Mouse (Mus musculus): ENCODE measurements around the gene Caskin1. TPM values are rescaled to one million over a fixed set of nuclear protein-coding genes. Genes with fewer than 3 reads are reported as not detected.
A peak's percentile ranks its signal among the peaks of the same experiment; 100 is the strongest.

Gene Caskin1
- polyA plus RNA-seq, 1 experiment from 2014 or later, result 29.1 TPM

DNA sequence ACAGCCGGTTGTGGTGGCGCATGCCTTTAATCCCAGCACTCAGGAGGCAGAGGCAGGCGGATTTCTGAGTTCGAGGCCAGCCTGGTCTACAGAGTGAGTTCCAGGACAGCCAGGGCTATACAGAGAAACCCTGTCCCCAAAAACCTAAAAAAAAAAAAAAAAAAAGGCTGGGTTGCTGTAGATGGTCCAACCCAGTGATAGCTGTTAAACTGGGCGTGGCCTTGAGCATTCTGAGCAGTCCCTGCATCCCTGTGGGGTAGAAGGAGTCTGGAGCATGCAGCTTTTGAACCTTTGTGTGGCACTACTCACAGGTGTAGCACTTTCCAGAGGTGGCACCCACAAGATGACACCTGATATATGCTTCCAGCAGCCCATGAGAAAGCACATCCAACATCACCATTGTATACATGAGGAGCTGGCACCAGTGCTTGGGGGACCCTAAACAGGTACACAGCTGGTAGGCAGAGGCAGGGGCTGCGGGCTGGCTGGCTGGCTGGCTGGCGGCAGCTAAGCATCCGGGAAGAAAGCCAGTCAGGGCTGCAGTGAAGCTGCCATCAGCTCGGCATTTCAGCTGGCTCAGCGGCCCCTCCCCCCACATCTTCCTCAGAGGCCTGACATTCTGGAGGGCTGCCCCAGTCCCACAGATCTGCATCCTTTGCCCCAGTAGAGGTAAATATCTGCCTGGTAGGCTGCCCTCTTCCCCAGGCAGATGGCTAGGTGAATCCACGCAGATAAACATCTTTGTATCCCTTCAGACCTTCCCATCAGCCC is 3.1 kb upstream of the Caskin1 start:
- no peak for ATAC-seq
- Histone ChIP-seq H3K36me3 (no peaks in the 10 kb centered on the region), H3K4me1 (replicated peaks) (peaks cover 28% of the 10 kb centered on the region), H3K27ac (peak overlapping the region; percentile 79), H3K9ac (replicated peaks) (peak overlapping the region; percentile 52), H3K4me2 (replicated peaks) (0 out of 2 replicates have a peak overlapping the region, but pooled peaks have one; percentile 15), H3K27me3 (no peaks in the 10 kb centered on the region), H3K4me3 (replicated peaks) (no peak overlapping the region), H3K9me3 (no peaks in the 10 kb centered on the region)
- WGBS, result 46% methylated on average over 11 of the region's 11 CpGs

DNA sequence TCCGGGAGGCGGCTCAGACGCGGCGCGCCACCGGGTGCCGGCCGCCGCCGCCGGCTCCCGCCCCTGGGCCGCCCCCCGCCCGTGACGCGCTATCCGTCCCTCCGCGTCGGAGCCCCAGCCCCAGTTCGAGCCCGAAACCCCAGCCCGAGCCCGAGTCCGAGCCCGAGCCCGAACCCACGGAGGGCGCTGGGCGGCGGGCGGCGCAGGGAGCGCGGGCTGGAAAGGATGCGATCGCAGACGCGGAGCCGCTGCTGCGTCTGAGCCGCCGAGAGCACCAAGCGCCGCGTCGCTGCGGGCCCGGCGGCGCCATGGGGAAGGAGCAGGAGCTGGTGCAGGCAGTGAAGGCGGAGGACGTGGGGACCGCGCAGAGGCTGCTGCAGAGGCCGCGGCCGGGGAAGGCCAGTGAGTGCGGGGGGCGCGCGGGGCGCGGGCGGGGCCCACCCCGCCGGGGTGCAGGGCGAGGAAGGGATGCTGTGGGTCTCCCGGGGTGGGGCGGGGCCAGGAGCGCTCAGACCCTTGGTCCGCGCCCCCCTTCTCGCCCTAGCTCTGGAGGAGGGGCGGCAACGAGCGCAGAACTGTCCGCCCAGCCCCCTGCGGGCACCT is 362 bp downstream of the Caskin1 start:
- Histone ChIP-seq H3K4me3 (replicated peaks) (peak overlapping the region; percentile 90), H3K4me2 (replicated peaks) (peak overlapping the region; percentile 86), H3K9ac (replicated peaks) (peak overlapping the region; percentile 95), H3K9me3 (no peaks in the 10 kb centered on the region), H3K36me3 (no peaks in the 10 kb centered on the region), H3K4me1 (replicated peaks) (peaks cover 39% of the 10 kb centered on the region), H3K27ac (peak overlapping the region; percentile 97), H3K27me3 (no peaks in the 10 kb centered on the region)
- WGBS, result under 1% methylated on average over 75 of the region's 81 CpGs
- peak; percentile 81 for ATAC-seq

DNA sequence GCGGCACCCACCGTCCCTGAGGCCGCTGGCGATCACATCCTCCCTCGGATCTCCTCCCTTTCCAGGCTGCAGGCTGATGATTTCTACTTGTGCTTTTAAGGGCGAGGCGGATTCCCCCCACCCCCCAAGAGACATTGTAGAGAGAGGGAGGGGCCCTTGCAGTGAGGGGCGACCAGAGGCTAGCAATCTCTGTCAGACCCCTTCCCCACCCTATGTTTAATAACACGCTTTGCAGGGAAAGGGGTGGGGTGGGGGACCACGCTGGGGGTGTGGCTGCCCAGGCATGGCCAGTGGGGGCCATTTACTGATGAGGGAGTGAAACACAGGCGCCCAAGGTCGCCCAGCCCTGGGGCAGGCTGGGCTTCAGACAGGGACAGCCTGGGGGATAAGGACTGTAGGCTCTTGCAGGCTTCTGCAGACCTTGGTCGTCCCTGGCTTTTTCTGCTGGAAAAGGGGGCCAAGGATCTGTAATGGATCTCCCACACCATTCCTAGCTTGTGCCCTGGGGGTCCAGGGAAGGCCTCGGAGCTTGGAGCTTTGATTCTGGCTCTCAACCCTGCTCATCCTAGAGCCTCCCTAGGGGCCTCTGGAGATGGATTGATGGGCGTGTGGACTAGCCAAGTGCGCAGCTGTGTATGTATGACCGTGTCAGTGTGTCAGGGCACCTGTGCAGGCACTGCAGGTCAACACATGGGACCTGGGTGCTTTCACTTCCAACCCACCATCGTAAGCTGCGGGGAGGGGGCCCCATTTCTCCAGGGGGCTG is 1.0 kb downstream of the Caskin1 start:
- 12% methylated on average over 19 of the region's 19 CpGs for WGBS
- H3K36me3 ChIP-seq, result no peaks in the 10 kb centered on the region
- peak overlapping the region; percentile 97 for H3K27ac ChIP-seq
- H3K27me3 ChIP-seq, result no peaks in the 10 kb centered on the region
- ATAC-seq, result peak; percentile 53
- H3K9me3 ChIP-seq, result no peaks in the 10 kb centered on the region
- H3K4me2 ChIP-seq (replicated peaks), result peak overlapping the region; percentile 86
- H3K4me3 ChIP-seq (replicated peaks), result peak overlapping the region; percentile 90
- peaks cover 39% of the 10 kb centered on the region for H3K4me1 ChIP-seq (replicated peaks)
- H3K9ac ChIP-seq (replicated peaks), result peak overlapping the region; percentile 95

DNA sequence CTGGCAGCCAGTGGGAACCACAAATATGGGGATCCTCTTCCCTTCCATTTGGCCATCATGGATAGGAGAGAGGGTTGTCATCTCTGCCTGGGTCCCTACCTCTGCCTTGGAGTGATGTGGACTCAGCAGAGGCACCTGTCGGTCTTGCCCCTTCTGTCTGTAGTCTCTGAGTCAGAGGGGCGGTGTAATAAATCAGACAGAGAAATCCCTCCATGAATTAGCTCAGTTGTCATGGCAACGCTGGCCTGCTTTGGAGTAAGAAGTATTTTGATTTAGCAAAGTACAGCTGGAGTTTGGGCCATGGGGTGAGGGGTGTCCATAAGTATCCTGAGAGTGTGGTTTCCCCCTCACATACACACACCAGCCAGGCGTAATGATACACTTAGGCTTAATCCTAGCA is 2.0 kb downstream of the Caskin1 start:
- Histone ChIP-seq H3K27me3 (no peaks in the 10 kb centered on the region), H3K9me3 (no peaks in the 10 kb centered on the region), H3K27ac (peak overlapping the region; percentile 97), H3K4me2 (replicated peaks) (peak overlapping the region; percentile 86), H3K9ac (replicated peaks) (peak overlapping the region; percentile 95; the same call in 1 of the 2 replicates), H3K36me3 (no peaks in the 10 kb centered on the region), H3K4me3 (replicated peaks) (peak overlapping the region; percentile 90), H3K4me1 (replicated peaks) (peaks cover 40% of the 10 kb centered on the region)
- 57% methylated on average over 4 of the region's 4 CpGs for WGBS
- no peak for ATAC-seq

DNA sequence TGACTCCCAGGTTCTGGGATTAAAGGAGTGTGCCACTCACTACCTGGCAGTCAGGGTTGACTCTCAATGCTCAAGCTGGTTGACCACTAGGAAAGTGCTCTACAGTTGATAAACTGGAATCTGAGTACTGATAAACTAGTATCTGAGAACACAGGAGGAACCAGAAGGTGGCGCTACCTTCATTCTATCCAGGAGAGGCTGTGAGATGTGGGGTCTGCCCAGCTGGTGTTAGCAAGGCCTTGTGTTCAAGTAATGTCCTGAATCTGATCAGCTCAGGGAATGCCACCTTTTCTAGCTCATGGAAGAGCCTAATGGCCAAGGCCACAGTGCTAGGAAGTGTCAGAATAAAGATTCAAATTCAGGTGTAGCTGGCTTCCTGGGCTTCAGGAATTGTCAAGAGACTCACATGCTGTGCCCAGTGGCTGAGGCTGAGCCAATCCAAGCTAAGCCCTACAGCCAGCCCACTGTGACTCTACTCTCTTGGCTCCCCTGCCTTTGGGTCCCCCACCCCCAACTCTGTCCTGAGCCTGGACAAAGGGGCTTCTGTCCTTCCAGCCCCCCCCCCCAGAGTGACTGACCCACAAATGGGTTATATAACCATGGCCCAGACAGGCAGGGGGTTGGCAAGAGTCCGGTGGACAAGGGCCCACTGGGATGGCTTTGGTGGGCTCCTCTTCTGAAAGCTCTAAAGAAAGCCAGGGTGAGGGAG is 6.4 kb downstream of the Caskin1 start:
- no peak overlapping the region for H3K4me3 ChIP-seq (replicated peaks)
- H3K9ac ChIP-seq (replicated peaks), result no peak overlapping the region
- ATAC-seq, result no peak
- H3K9me3 ChIP-seq, result no peaks in the 10 kb centered on the region
- no peak overlapping the region for H3K27ac ChIP-seq
- H3K27me3 ChIP-seq, result no peaks in the 10 kb centered on the region
- H3K4me1 ChIP-seq (replicated peaks), result peaks cover 21% of the 10 kb centered on the region
- H3K36me3 ChIP-seq, result peaks cover 41% of the 10 kb centered on the region
- H3K4me2 ChIP-seq (replicated peaks), result no peak overlapping the region
- 37% methylated on average over 2 of the region's 2 CpGs for WGBS

DNA sequence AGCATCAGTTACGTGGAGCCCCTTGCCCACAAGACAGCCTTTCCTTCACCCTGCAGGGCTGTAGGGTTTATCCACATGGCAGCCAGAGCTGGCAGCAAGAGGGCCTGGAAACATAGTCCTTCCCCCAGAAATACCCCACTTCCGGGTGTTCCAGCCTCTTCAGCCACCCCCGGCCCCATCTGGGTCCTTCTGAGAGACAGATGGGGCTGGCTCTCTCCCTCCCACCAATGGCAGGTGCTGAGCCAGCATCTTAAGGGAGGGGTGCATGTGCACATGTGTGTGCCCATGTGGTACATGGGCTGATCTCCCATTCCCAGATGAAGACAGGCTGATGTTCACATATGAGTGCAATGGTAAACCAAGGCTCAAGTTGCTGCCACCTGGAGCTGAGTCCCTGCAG is 7.0 kb downstream of the Caskin1 start:
- Histone ChIP-seq H3K36me3 (peaks cover 47% of the 10 kb centered on the region), H3K9ac (replicated peaks) (no peak overlapping the region), H3K9me3 (no peaks in the 10 kb centered on the region), H3K4me3 (replicated peaks) (no peak overlapping the region), H3K27me3 (no peaks in the 10 kb centered on the region), H3K27ac (no peak overlapping the region), H3K4me2 (replicated peaks) (no peak overlapping the region), H3K4me1 (replicated peaks) (peaks cover 14% of the 10 kb centered on the region)
- no peak for ATAC-seq
- whole genome bisulfite sequencing, result 74% methylated on average over 3 of the region's 3 CpGs

DNA sequence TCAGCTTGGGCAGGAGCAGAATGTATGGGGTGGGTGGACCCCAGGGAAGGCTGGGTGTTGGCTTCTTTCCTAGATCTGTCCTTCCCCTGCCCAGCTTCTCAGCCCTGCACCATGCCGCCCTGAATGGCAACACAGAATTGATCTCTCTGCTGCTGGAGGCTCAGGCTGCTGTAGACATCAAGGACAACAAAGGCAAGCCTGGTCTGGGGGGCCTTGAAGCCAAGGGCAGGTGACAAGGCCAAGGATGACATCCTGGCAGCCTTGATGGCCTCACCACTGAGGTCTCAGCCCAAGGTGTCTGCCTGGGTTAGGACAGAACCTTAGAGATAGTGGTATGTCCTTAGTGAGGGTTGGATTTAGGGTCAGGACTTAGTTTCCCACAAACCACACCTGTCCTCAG is 7.6 kb downstream of the Caskin1 start:
- Histone ChIP-seq H3K36me3 (peaks cover 53% of the 10 kb centered on the region), H3K27me3 (no peaks in the 10 kb centered on the region), H3K9ac (replicated peaks) (no peak overlapping the region), H3K4me2 (replicated peaks) (no peak overlapping the region), H3K4me3 (replicated peaks) (no peak overlapping the region), H3K9me3 (no peaks in the 10 kb centered on the region), H3K27ac (no peak overlapping the region), H3K4me1 (replicated peaks) (peaks cover 8% of the 10 kb centered on the region; the same call in 1 of the 2 replicates)
- ATAC-seq, result no peak
- 76% methylated on average over 1 of the region's 1 CpGs for WGBS

DNA sequence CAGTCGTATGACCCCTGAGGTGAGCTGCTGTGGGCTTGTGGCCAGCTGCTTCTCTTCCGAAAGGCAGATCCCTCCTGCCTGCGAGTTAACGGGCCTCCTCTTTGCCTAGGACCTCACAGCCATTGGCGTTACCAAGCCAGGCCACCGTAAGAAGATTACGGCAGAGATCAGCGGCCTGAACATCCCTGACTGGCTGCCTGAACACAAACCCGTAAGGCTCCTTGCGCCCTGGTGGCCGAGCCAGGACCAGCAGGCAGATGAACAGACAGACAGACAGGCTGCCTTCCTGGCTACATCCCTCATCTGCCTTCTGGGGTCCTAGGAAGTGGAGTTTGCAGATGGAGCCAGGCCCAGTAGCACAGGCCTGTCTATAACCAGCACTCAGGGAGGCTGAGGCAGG is 13.8 kb downstream of the Caskin1 start:
- no peak overlapping the region for H3K4me2 ChIP-seq (replicated peaks)
- H3K27ac ChIP-seq, result no peak overlapping the region
- peaks cover 10% of the 10 kb centered on the region for H3K4me1 ChIP-seq (replicated peaks)
- H3K27me3 ChIP-seq, result no peaks in the 10 kb centered on the region
- H3K36me3 ChIP-seq, result peaks cover 95% of the 10 kb centered on the region
- no peaks in the 10 kb centered on the region for H3K9me3 ChIP-seq
- 26% methylated on average over 11 of the region's 11 CpGs for WGBS
- no peak for ATAC-seq
- H3K4me3 ChIP-seq (replicated peaks), result no peak overlapping the region
- no peak overlapping the region for H3K9ac ChIP-seq (replicated peaks)

DNA sequence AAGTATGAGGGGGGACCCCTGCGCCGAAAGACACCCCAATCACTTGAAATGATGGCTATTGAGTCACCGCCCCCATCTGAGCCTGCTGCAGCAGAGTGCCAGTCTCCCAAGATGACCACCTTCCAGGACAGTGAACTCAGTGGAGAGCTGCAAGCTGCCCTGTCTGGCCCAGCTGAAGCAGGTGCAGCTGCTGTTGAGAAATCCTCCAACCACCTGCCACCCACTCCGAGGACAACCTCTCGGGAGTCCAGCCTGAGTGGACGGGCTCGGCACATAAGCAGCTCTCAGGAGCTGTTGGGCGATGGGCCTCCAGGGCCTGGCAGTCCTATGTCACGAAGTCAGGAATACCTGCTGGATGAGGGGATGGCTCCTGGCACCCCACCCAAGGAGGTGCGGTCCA is 15.7 kb downstream of the Caskin1 start:
- Histone ChIP-seq H3K4me2 (replicated peaks) (no peak overlapping the region), H3K4me3 (replicated peaks) (no peak overlapping the region), H3K27me3 (no peaks in the 10 kb centered on the region), H3K9me3 (no peaks in the 10 kb centered on the region), H3K36me3 (peaks cover 94% of the 10 kb centered on the region), H3K27ac (no peak overlapping the region), H3K9ac (replicated peaks) (no peak overlapping the region), H3K4me1 (replicated peaks) (peaks cover 10% of the 10 kb centered on the region)
- 90% methylated on average over 10 of the region's 10 CpGs for WGBS
- ATAC-seq, result no peak

DNA sequence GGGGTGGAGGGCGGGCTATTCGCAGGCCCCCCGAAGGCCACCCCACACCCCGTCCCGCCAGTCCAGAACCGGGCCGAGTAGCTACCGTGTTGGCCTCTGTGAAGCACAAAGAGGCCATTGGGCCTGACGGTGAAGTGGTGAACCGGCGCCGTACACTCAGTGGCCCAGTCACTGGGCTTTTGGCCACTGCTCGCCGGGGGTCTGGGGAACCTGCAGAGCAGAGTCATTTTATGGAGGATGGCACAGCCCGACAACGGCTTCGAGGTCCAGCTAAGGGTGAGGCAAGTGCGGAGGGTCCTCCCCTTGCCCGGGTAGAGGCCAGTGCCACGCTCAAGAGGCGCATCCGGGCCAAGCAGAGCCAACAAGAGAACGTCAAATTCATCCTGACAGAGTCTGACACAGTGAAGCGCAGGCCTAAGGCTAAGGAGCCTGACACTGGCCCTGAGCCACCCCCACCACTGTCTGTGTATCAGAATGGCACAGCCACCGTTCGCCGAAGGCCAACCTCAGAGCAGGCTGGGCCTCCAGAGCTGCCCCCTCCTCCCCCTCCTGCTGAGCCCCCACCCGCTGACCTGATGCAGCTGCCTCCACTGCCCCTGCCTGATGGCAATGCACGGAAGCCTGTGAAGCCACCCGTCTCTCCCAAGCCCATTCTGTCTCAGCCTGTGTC is 17.0 kb downstream of the Caskin1 start:
- H3K9me3 ChIP-seq, result no peaks in the 10 kb centered on the region
- H3K27me3 ChIP-seq, result no peaks in the 10 kb centered on the region
- 89% methylated on average over 30 of the region's 30 CpGs for WGBS
- H3K4me2 ChIP-seq (replicated peaks), result no peak overlapping the region
- peaks cover 95% of the 10 kb centered on the region for H3K36me3 ChIP-seq
- no peak overlapping the region for H3K4me3 ChIP-seq (replicated peaks)
- no peak for ATAC-seq
- 0 out of 2 replicates have a peak overlapping the region, but pooled peaks have one; percentile 19 for H3K9ac ChIP-seq (replicated peaks)
- no peak overlapping the region for H3K27ac ChIP-seq
- peaks cover 10% of the 10 kb centered on the region for H3K4me1 ChIP-seq (replicated peaks)
